In the genomic region with DNA sequence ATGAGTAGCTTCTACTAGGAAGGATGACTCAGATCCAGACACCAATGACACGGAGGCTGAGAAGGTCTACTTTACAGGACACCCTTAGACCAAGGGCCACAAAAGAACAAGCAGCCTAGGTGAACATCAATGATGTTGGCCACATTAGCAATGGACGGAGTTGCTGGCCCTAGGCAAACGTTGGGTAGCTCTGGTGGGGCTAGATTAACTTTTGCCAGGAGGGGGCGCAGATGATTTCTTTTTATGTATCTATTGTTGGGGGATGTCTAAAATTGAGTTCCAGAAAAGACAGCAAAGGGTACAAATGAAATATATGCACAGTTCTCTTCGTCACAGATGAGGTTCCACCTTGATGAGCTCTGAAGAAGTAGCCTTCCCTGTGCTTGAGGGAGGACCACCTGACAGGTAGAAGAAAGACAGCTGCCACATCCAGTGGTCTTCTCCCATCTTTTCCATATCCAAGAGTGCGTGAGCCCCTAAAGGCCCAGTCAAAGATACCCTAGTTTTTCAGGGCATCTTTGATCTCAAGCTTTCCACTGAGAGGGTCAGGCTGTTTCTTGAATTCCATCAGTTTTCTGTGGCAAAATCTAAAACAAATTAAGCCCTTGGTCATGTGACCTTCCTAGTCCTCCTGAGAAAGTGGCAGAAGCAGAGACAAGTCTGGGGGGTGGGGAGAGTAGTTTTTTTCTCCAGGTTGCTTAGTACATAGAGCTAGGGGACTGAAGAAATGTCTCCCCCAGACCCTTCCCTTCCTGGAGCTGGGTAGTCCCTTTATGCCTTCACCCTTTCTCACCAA, we compare ENCODE assay signal across 8 mouse cellular contexts.
A peak's percentile ranks its signal among the peaks of the same experiment; 100 is the strongest.
DNase-seq lines count a peak whose midpoint lies in the region; ATAC-seq lines count a peak whose summit lies in the region.

No protein-coding gene starts in this region.

- ATAC-seq in megakaryocyte, adult 5-6 weeks (ENCODE audit: poor library complexity, severe bottlenecking) = no peak

- peak; percentile 6 to 65 for DNase-seq in frontal cortex, adult 2 months (ENCODE audit: extremely low spot score in 1 of 2, low spot score in 1 of 2)
- DNase-seq in frontal cortex, postnatal 14 days (ENCODE audit: low spot score in 2 of 2) = no peak
- DNase-seq in urinary bladder, postnatal 25 days (ENCODE audit: low spot score) = peak; percentile 49
- DNase-seq in urinary bladder, postnatal 4 days (ENCODE audit: low spot score in 2 of 2) = no peak
- peak; percentile 47 for DNase-seq in embryo, embryonic 10.5 days (ENCODE audit: low spot score)
- DNase-seq in layer of hippocampus, postnatal 10 days (ENCODE audit: low spot score in 2 of 2) = peak; percentile 56 to 62
- DNase-seq in natural killer cell, adult 2 months (ENCODE audit: low spot score in 2 of 2) = peak; percentile 51 to 73

Comparison
In these comparisons a context has a peak if more than half of its experiments do, and no peak if none do; other contexts are left out.
1. DNase-seq: peak in frontal cortex, adult 2 months (2 of 2), urinary bladder, postnatal 25 days (single experiment), embryo, embryonic 10.5 days (single experiment), layer of hippocampus, postnatal 10 days (2 of 2) and natural killer cell, adult 2 months (2 of 2); none in frontal cortex, postnatal 14 days (0 of 2) and urinary bladder, postnatal 4 days (0 of 2).